Mouse (Mus musculus): ENCODE measurements around the gene Reep6.

DNA sequence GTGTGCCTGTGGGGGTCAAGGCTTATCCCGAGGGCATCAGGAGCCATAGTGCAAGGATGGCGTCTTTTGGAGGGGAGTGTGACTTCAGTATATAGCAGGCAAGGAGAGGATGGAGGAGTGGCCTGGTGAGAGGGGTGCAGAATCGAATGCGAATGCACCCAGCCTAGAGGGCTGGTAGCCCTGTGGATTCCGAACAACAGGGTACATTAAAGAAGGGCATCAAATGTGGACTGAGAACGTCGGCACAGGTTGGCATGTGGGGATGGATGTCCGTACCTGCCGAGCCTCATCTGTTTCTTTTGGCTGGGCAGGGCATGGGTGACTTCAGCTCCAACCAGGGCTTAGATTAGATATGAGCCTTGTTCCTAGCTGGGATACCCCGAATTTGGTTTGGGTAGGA lies 29.9 kb upstream of the Reep6 start:
- TF ChIP-seq CTCF (IDR thresholded peaks at IDR 0.05; ENCODE audit: borderline replicate concordance, extremely low read depth, insufficient read depth, insufficient read length) (no peak), POLR2A (IDR thresholded peaks at IDR 0.05; ENCODE audit: borderline replicate concordance, extremely low read depth, insufficient read depth, insufficient read length, poor library complexity, severe bottlenecking) (no peak)
